Mouse (Mus musculus) cerebellum, adult 11-12 months (tissue): ENCODE data around the gene Olfr12.

Experiments
- DNase-seq: peaks from one replicate; pipeline ENCODE4 v3.0.0; 2022

Gene Olfr12

DNA sequence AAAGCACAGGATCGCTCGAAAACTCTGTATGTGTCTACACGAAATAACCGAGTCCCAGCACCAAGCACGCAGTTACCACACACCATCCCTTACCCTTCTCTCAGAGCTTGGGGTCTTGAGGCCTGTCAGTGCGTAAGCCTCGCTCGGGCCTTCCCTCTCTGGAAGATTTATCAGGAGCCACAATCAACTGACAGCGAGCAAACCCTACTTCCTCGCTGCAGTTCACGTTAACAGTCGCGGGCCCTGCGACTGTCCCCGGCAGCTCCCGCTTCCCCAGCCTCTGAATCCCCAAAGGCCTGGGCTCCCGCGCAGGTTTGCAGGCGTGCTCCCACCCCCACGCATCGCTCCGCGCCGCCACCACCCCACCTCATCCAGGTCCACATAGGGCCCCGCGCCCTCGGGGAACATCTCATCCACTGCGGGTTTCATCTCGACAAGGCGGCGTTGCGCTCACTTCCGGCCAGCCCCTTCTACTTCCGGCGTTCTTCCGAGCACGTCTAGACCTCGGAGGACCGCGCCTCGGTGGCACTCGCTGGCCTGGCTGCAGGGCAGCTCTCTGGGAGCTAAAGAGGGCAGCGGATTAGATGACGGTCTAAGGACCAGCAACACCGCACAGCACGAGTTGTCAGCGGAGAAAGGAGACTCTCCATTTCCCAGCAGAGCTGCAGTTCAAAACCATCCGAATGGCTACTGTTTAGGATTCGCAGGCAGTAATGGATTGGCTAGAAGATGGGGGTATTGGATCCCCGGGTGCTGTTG is 24.1 kb downstream of the Olfr12 start, which contains the start of gene Cops9:
TSS of gene Cops9 (minus strand) at position 472 of the 759 bp plus-strand sequence.
- DNase-seq, result peak; percentile 90

DNA sequence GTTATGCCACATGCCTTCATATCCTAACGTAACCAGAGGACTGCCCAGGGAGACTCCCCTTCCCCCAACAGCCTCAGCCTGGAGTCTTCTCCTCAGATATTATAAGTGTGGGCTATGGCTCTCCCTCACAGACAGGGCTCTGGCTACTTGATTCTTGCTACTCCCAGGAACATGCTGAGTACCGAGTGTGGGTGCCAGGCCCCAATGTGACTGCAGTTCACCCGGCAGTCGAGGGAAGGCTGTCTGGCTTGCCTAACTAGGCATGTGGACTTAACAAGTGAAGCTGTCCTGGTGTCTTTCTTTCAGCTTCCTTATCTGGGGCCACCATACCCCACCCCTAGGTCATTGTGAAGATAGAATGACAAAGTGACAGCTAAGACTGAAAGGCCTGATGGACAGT is 26.1 kb downstream of the Olfr12 start:
- no peak for DNase-seq

DNA sequence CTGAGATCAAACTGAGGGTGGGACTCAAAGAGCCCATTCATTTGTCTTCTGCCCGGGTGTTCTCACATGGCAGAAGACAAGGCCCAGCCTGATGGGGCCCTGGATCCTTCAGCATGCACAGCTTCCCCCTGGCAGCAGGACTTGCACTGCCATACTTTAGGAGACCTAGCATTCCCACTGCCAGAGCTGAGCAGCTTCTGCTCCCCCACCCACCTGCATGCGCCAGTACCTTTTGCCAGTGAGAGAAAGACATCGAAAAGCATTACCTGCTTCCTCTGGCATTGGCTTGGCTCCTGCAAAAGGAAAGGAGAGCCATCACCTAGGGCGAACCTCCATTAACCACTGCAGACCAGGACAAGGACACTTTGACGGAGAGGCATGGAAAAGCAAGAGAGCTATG is 27.3 kb downstream of the Olfr12 start:
- no peak for DNase-seq

DNA sequence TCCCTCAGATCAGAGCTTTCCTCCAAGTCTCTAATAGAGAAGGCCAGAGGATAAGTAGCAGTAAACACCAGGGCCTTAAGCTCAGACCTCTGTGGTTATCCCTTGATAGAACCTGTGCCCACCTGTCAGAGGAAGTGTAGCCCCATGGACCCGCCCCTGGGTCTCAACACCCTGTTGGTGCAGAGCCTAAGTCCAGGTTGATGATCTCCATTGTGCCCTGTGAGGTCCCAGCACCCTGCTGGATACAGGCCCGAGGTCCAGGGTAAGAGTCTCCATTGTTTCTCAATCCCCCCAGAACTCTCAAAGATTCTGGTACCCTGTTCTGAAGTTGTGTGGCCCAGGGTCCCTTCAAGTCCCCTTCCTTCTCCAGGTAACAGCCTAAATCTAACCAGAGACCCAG is 28.5 kb downstream of the Olfr12 start:
- DNase-seq, result no peak

DNA sequence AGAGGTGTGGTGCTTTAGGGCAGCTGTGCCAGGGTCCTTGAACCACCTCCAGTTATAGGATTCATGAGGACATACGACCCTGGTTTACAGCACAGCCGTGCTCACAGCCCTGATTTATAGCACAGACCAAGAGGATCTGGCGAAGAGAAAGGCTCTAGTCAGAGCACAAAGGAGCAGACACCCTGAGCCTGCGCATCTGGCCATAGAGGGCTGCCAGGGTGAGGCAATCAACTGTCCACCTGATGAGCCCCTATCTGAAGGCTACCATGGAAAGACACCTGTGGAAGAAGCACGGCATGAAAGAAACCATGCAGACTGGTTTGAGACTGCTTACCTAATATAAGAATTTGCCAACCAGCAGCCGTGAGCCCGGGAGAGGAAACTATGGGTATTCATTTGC is 29.0 kb downstream of the Olfr12 start:
- DNase-seq, result no peak

DNA sequence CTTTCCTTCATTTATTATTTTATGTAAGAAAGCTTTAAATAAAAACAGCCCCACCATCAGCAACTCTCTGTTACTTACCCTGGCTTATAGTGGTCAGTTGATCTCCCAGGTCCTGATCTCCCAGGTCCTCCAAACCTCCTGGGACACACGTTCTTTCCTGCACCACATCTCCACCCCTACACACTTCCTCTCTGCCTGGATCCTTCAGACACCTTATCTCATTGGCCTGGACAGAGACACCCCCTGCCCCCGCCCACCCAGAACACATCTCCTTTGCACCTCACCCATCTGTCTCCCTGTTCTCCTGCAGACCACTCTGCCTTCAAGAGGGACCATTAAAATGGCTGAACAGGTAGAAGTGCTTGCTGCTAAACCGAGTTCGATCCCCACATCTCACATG is 29.4 kb downstream of the Olfr12 start:
- DNase-seq, result no peak

DNA sequence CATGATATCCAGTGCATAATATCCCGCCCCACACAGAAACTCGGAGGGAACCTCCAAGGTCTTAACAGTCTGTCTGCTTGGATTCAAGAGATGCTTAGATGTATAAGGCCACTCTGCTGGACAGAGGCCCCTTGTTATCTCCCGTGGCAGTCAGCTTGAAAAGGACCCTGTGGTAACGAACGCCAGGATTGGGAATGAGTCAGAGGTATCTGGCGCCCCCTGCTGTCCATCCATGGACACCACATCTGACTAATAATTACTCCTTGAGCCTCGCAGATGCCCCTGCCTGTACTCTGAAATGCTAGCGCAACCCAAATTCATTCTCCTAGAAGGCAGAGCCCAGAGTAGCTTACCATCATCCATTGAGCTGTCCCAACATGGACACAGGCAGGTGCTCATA is 30.2 kb downstream of the Olfr12 start:
- peak; percentile 60 for DNase-seq

DNA sequence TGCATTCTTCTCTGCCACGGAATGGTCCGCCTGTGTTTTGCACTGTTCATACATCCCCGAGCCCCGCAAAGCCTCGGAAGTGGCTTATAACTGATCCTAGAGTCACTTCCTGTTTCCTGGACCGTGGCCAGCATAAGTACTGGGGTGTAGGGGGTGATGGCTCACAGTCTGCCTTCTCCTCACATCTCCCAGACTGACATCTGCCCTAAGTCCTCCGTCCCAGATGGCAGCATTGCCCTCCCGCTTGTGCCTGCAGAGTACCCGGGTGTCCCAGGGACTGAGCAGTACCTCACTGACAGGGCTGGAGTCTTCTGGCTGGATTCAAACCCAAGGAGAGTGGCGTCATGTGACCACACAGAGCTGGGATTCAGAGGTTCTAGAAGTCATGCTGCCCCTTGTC is 30.6 kb downstream of the Olfr12 start:
- no peak for DNase-seq

DNA sequence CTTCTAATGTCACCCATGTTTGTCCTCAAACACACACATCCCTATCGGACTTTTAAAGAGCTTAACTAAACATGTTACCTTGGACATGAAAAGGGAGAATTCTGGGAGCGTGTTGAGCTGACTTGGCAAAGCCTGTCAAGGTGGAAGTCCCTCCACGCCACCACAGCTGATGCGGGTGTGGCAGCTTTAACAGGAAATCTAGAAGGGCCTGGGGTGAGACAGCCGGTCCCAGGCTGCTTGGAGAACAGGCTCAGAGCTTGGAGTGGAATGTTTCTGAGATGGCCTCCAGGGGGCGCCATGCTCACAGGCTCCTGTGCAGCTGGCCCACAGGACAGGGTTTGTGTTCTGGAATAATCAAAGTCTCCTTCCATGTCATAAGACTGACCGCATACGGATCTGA is 31.1 kb downstream of the Olfr12 start, which contains the start of gene Otos:
TSS of gene Otos (minus strand) at position 169 of the 400 bp plus-strand sequence.
- peak; percentile 75 for DNase-seq

DNA sequence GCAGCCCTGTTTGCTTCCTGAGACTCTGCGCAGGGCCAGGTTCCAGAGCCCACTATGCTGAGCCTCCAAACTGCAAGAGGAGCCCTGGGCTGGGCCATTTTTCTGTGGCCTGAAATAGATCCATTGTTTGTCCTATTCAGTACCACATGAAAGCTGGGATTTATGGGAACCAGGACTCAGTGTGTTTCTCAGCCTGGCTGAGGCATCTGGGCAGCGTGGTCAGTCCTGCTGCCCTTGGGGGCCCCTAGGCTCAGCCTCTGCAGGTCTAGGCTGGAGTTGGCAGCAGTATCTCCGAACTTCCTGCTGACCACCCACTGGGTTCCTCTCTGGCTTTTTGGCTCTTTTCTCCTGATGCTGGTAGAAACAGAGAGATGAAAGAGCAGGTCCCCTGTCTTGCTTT is 33.9 kb downstream of the Olfr12 start:
- no peak for DNase-seq

DNA sequence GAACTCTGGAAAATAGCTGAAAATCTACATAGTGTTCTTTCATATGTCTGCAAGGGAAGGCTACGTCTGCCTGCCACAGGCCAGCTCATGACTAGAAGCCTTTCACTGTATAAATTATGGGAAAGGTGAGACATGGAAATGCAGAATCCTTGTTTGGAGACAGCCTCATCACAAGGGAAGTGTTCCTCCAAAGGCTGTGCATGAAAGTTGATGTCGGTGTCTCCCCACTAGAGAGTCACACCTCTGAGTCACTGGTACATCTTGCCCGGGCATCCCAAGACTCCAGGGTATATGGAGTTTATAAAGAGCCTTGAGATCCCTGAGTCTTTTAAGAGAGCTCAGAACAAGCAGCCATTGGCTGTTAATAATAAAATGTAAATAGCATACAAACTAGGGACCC is 35.6 kb downstream of the Olfr12 start:
- DNase-seq, result no peak

DNA sequence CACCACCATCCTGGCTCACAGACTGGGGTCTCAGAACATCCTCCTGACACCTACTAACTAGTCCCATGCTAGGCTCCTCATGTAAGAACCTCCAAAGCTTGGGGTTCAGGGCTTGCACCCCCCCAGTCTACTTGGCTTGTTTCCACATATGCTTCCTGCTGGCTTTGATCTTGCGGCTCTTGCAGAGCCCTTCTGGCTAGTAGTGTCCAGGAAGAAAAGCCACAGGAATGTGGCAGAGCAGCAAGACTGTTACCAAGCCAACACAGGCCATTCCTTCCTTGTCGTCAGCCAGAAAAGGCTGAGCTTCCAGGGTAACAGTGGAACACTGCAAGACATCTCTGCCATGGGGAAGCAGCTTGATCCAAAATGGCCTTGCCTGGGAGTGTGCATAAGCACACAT is 37.1 kb downstream of the Olfr12 start:
- DNase-seq, result no peak

DNA sequence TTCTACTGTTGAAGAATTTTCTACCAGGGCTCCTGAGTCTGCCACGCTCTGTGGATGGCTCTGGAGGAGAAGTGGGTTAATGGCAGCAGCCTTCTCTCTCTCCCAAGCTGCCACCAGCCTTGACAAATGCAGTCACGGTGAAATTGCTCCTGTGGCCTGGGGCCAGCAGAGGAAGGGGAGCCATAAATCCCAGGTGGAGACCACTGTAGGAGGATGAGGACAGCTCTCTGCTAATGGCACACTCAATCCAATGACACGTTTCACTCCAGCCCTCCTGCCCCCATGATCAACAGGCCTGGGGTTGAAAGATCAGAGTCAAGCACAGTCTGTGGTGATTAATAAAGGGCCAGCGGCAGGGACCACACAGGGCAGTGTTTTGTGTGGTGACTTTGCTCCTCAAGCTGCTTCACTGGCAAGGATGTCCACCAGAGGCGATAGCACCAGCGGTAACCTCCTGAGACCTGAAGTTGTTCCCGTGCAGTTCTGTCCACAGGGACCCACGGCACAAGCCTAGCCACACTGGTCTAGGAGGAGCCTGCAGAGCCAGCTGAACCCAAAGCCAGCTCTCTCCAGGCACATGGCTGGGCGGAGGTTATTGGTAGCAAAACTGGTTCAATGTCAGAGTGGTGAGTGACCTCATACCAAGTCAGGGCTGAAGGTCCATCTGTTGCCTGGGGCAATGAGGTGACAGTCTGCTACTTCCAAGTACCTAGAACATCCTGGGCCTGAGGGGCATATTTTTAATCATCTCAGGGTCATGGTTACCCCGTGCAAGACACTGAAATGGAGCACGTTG is 39.6 kb downstream of the Olfr12 start:
- DNase-seq, result no peak

DNA sequence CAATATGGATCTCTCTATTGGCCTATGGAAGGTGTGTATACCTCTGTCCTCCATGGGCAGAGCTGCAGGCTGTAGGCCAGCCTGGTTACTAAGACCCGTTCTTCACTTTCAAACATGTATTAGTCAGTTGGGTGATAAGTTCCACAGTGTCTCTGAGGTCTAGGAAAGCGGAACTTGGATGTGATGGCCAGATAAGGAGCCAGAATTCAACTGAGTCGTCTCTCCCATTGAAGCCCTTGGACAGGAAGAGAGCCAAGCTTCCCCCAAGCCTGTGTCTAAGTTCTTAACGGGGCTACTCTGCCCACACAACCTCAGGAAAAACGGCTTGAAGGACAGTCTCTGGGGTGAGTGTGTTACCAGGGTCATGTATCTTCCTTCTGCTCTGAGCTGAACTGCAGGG is 41.8 kb downstream of the Olfr12 start:
- DNase-seq, result no peak

DNA sequence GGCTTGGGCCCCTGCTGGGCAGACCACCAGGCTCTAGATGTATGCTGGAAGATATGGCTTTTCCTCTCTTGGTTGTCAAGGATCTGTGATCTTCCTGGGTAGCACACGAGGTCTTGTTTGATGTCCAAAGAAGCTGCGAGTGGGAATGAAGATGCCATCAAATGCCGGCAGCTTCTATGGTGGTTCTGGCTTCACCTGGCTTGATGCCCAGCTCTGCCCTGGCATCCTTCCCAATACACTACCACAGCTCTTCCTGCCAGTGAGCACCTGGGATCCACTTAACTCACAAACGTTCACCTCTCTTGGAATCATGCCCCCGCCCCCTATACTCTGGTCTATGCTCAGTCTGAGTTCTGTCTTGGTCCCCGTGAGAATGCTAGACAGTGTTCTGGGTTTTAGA is 49.5 kb downstream of the Olfr12 start:
- no peak for DNase-seq

DNA sequence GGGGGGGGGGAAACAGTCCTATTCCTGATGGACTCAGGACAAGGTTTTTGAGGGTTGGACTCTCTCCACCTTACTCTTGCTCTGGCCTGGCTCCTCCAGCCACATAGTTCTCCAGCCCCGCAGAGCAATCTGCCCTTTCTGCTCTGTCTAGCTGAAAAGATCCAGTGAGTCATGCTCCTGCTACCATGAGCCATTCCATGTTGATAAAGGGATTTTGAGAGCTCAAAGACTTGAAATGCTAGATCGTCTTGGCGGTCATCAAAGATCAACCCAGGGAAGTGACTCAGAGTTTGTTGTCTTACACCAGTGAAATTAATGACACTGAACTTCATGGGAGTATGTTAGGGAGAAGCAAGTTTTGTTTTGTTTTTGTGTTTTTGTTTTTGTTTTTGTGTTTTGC is 51.8 kb downstream of the Olfr12 start:
- no peak for DNase-seq

DNA sequence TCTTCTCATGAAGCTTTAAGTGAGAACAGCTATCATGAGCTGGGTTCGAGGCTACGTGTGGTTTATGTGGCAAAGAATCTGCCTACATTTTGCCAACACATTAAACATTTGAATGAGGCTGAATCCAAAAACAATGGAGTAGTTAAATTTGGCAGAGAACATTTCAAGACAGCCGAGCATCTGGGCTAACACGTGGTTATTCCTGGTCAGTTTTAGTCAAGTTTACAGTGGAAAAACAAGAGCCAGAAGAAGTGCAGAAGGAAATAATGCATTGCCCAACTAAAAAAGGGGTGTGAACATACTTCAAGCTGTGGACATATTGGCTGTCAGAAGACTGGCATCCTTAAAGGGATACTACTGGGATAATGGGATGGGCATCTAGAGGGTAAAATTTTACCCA is 53.7 kb downstream of the Olfr12 start:
- DNase-seq, result no peak
